Mouse (Mus musculus) spleen, adult 2 months (tissue): Measurements from ENCODE around the gene Ppfibp2. TPM values are rescaled to one million over a fixed set of nuclear protein-coding genes. Genes with fewer than 3 reads are reported as not detected.

Experiments used
- DNase-seq, 2 experiments: peaks; one replicate each; pipeline versions ENCODE4 v3.0.0 to v3.0.0-alpha.2; 2012 to 2021; ENCODE audit warnings: low spot score in 2 of 2, low read depth in 1 of 2
- H3K27ac ChIP-seq: fragments of 200-500 bp; 2 replicates; pipeline ENCODE4 v1.5.1; 2012; ENCODE audit warnings: low read length, inconsistent platforms; ENCODE audit not compliant: insufficient read depth
- H3K27me3 ChIP-seq: fragments of 200-500 bp; 2 replicates; pipeline ENCODE4 v1.6.1; 2012; ENCODE audit warnings: mild to moderate bottlenecking, moderate library complexity, low read length, inconsistent platforms; ENCODE audit not compliant: control insufficient read depth, insufficient read depth
- H3K36me3 ChIP-seq: fragments of 200-500 bp; 2 replicates; pipeline ENCODE4 v1.6.1; 2012; ENCODE audit warnings: mild to moderate bottlenecking, low read length, inconsistent platforms; ENCODE audit not compliant: control insufficient read depth, insufficient read depth
- H3K4me1 ChIP-seq: fragments of 200-500 bp; 2 replicates; pipeline ENCODE4 v1.6.1; 2011; ENCODE audit warnings: inconsistent platforms; ENCODE audit not compliant: control insufficient read depth, insufficient read depth, insufficient read length
- H3K4me3 ChIP-seq: fragments of 200-500 bp; 2 replicates; pipeline ENCODE4 v1.5.1; 2011; ENCODE audit warnings: mild to moderate bottlenecking, inconsistent platforms; ENCODE audit not compliant: insufficient read depth, insufficient read length; ENCODE audit errors: extremely low read depth
- CTCF ChIP-seq: fragments of 200-500 bp; IDR thresholded peaks from 2 replicates; pipeline ENCODE4 v1.5.1; 2011; ENCODE audit warnings: mild to moderate bottlenecking, inconsistent platforms; ENCODE audit not compliant: insufficient read depth, insufficient read length, insufficient replicate concordance; ENCODE audit errors: extremely low read depth
- POLR2A ChIP-seq: fragments of 200-500 bp; IDR thresholded peaks from 2 replicates; pipeline ENCODE4 v1.6.1; 2011; ENCODE audit warnings: low read depth, low read length, inconsistent platforms
- WGBS: fragments of 180-500 bp; shearing (Covaris S2); methylation state at CpG from one replicate; pipeline ENCODE4 v1.1.7; 2018; 5-methylcytosine and 5-hydroxymethylcytosine counted together
- polyA plus RNA-seq: library from polyadenylated mRNA; depleted of rRNA; stranded (reverse); fragments of >200 nt; gene quantifications from 2 replicates; pipeline ENCODE4 v1.2.3, GENCODE M21; 2012

Gene Ppfibp2
- polyA plus RNA-seq, 1 experiment = 5.5 TPM

- H3K4me1 ChIP-seq = peaks cover 15% of the 10 kb centered on the region; the same call in 1 of the 2 replicates
- no peaks in the 10 kb centered on the region for H3K27me3 ChIP-seq
- WGBS = 3% methylated on average over 10 of the region's 10 CpGs
- H3K36me3 ChIP-seq = no peaks in the 10 kb centered on the region
- TF ChIP-seq POLR2A (no peak), CTCF (peak; percentile 63; the same call in 1 of the 2 replicates)
- H3K4me3 ChIP-seq = peak overlapping the region; percentile 27; the same call in 1 of the 2 replicates
- DNase-seq = peak; percentile 66 to 82
- H3K27ac ChIP-seq = peak overlapping the region; percentile 28
Observed at GRCm38 (mm10) chr7:107708491-107709112, 113.6 kb downstream of the Ppfibp2 start.

GRCm38 (mm10) chr7:107712743-107713142 lies 117.7 kb downstream of the Ppfibp2 start:
- 86% methylated on average over 6 of the region's 6 CpGs for WGBS
- H3K36me3 ChIP-seq = no peaks in the 10 kb centered on the region

GRCm38 (mm10) chr7:107714067-107714466 lies 119.1 kb downstream of the Ppfibp2 start:
- Histone ChIP-seq H3K27me3 (no peaks in the 10 kb centered on the region), H3K36me3 (0 out of 2 replicates have a peak, but pooled peaks cover 1% of the 10 kb centered on the region), H3K4me1 (no peaks in the 10 kb centered on the region), H3K27ac (no peak overlapping the region), H3K4me3 (no peak overlapping the region)
- TF ChIP-seq CTCF = no peak
- 84% methylated on average over 5 of the region's 5 CpGs for WGBS
- DNase-seq = no peak

More at GRCm38 (mm10) chr7:107712743-107713142, 117.7 kb downstream of the Ppfibp2 start:
- Histone ChIP-seq H3K27me3 (no peaks in the 10 kb centered on the region), H3K4me3 (no peak overlapping the region), H3K4me1 (peaks cover 6% of the 10 kb centered on the region; the same call in 1 of the 2 replicates), H3K27ac (no peak overlapping the region)
- DNase-seq = no peak
- no peak for TF ChIP-seq POLR2A
- TF ChIP-seq CTCF = no peak

- H3K27me3 ChIP-seq = no peaks in the 10 kb centered on the region
- no peak overlapping the region for H3K27ac ChIP-seq
- H3K36me3 ChIP-seq = 0 out of 2 replicates have a peak, but pooled peaks cover 3% of the 10 kb centered on the region
- H3K4me1 ChIP-seq = no peaks in the 10 kb centered on the region; the same call in 1 of the 2 replicates
- no peak for DNase-seq
- H3K4me3 ChIP-seq = no peak overlapping the region
- TF ChIP-seq CTCF = no peak
- no peak for TF ChIP-seq POLR2A
- WGBS = 90% methylated on average over 1 of the region's 1 CpGs
Observed at GRCm38 (mm10) chr7:107720771-107721170, 125.8 kb downstream of the Ppfibp2 start.

GRCm38 (mm10) chr7:107722536-107722935 lies 127.5 kb downstream of the Ppfibp2 start:
- Histone ChIP-seq H3K27me3 (no peaks in the 10 kb centered on the region), H3K27ac (no peak overlapping the region), H3K36me3 (peaks cover 4% of the 10 kb centered on the region), H3K4me1 (no peaks in the 10 kb centered on the region; the same call in 1 of the 2 replicates), H3K4me3 (no peak overlapping the region)
- no peak for DNase-seq
- 92% methylated on average over 4 of the region's 4 CpGs for WGBS
- TF ChIP-seq CTCF (no peak), POLR2A (no peak)

DNA sequence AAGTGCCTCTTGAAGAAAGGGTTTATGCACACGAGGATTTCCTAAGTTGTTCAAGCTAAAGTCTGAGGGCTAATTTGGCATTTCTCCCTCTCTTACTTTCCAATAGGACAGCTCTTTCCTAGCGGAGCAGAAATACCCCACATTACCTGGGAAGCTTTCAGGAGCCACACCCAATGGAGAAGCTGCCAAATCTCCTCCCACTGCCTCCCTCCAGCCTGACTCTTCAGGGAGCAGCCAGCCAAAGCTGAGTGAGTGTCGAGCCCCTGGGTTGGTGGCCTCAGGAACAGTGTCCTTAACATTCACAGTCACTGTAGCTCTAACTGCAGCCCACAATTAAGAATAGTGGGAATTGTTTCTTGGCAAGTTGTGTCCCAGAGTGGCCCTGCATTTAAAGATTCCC lies 132.5 kb downstream of the Ppfibp2 start:
- Histone ChIP-seq H3K4me1 (no peaks in the 10 kb centered on the region), H3K4me3 (no peak overlapping the region), H3K27me3 (no peaks in the 10 kb centered on the region), H3K27ac (no peak overlapping the region), H3K36me3 (peaks cover 5% of the 10 kb centered on the region)
- TF ChIP-seq POLR2A = no peak
- TF ChIP-seq CTCF = no peak
- DNase-seq = no peak
- 83% methylated on average over 3 of the region's 3 CpGs for WGBS

- DNase-seq = no peak
- Histone ChIP-seq H3K4me1 (no peaks in the 10 kb centered on the region), H3K36me3 (peaks cover 5% of the 10 kb centered on the region), H3K27ac (no peak overlapping the region), H3K27me3 (no peaks in the 10 kb centered on the region), H3K4me3 (no peak overlapping the region)
- no peak for TF ChIP-seq POLR2A
- TF ChIP-seq CTCF = no peak
- 90% methylated on average over 10 of the region's 10 CpGs for WGBS
Observed at GRCm38 (mm10) chr7:107730587-107730986, 135.6 kb downstream of the Ppfibp2 start.
